Mouse (Mus musculus): ENCODE results near the gene Gm10719.
"Not testable (repeated sequence)": the region's sequence is repeated elsewhere in the genome, so short reads cannot be mapped to it uniquely, and the experiment has no call there.

- TF ChIP-seq CTCF, EP300 (IDR thresholded peaks at IDR 0.05): not testable (repeated sequence)
Observed at GRCm38 (mm10) chr9:3026136-3026535, 8.9 kb downstream of the Gm10719 start.

Measured in lung, postnatal 0 days (tissue).